ENCODE assay signal across 21 mouse cellular contexts in genomic region chr13:44394016-44394415, GRCm38 (mm10).
DNase-seq lines count a peak whose midpoint lies in the region; ATAC-seq lines count a peak whose summit lies in the region.
"Had no signal": no experiment of that assay in that cellular context is flagged by ENCODE, and none has a peak within 500 bp of the region (broad histone marks: within the 10 kb centered on the region; RNA-seq: fewer than 3 reads in every experiment).

No protein-coding gene starts in this region.

- no peak for ATAC-seq in midbrain, embryonic 13.5 days
- ATAC-seq: forebrain, embryonic 14.5 days; forebrain, embryonic 16.5 days had no signal

- H3K4me1 ChIP-seq in midbrain, embryonic 10.5 days: peaks cover 1% of the 10 kb centered on the region; the same call in 1 of the 2 replicates
- no peaks in the 10 kb centered on the region for H3K4me1 ChIP-seq in midbrain, embryonic 13.5 days (replicated peaks)

- 0 out of 2 replicates have a peak overlapping the region, but pooled peaks have one; percentile 3 for H3K27ac ChIP-seq in midbrain, embryonic 10.5 days (replicated peaks)
- H3K27ac ChIP-seq in midbrain, embryonic 13.5 days: no peak overlapping the region
- H3K27ac ChIP-seq: embryonic facial prominence, embryonic 13.5 days; embryonic facial prominence, embryonic 15.5 days; forebrain, embryonic 10.5 days; forebrain, embryonic 12.5 days; gastrocnemius, adult 2 months had no signal

- WGBS in midbrain, embryonic 10.5 days: 90% methylated on average over 5 of the region's 5 CpGs
- 95% methylated on average over 5 of the region's 5 CpGs for WGBS in midbrain, embryonic 13.5 days

- H3K4me3 ChIP-seq in midbrain, embryonic 10.5 days: no peak overlapping the region
- no peak overlapping the region for H3K4me3 ChIP-seq in midbrain, embryonic 13.5 days (replicated peaks)
- H3K4me3 ChIP-seq: embryonic facial prominence, embryonic 13.5 days; embryonic facial prominence, embryonic 15.5 days; erythroblast, embryonic 14.5 days; forebrain, embryonic 10.5 days; forebrain, embryonic 12.5 days; gastrocnemius, adult 2 months had no signal

- H3K36me3 ChIP-seq in midbrain, embryonic 10.5 days: no peaks in the 10 kb centered on the region
- no peaks in the 10 kb centered on the region for H3K36me3 ChIP-seq in midbrain, embryonic 13.5 days
- H3K36me3 ChIP-seq: embryonic facial prominence, embryonic 13.5 days; embryonic facial prominence, embryonic 15.5 days; forebrain, embryonic 10.5 days; forebrain, embryonic 12.5 days had no signal

- H3K9me3 ChIP-seq in midbrain, embryonic 10.5 days (replicated peaks): no peaks in the 10 kb centered on the region
- no peaks in the 10 kb centered on the region for H3K9me3 ChIP-seq in midbrain, embryonic 13.5 days
- H3K9me3 ChIP-seq: embryonic facial prominence, embryonic 13.5 days; embryonic facial prominence, embryonic 15.5 days; forebrain, embryonic 10.5 days; forebrain, embryonic 12.5 days had no signal

- H3K9ac ChIP-seq in midbrain, embryonic 13.5 days (replicated peaks): no peak overlapping the region
- H3K9ac ChIP-seq: embryonic facial prominence, embryonic 13.5 days; embryonic facial prominence, embryonic 15.5 days; forebrain, embryonic 12.5 days had no signal

- peaks cover 7% of the 10 kb centered on the region; the same call in 1 of the 2 replicates for H3K27me3 ChIP-seq in midbrain, embryonic 10.5 days (ENCODE audit: low read depth, poor library complexity, severe bottlenecking)
- H3K27me3 ChIP-seq in midbrain, embryonic 13.5 days: no peaks in the 10 kb centered on the region
- H3K27me3 ChIP-seq: embryonic facial prominence, embryonic 13.5 days; embryonic facial prominence, embryonic 15.5 days; forebrain, embryonic 12.5 days had no signal

- DNase-seq in cerebellum, adult 18-20 months: peak; percentile 29 to 34
- DNase-seq in cerebellum, postnatal 4 days (ENCODE audit: low spot score in 2 of 2): no peak
- peak; percentile 31 for DNase-seq in cerebellum, adult 9-10 months
- DNase-seq in cerebellum, adult 11 months: no peak
- DNase-seq in midbrain, embryonic 10.5 days (ENCODE audit: low spot score): no peak
- peak; percentile 35 to 37 for DNase-seq in cerebellum, postnatal 25 days
- no peak for DNase-seq in adrenal gland, adult 18-20 months (ENCODE audit: low spot score in 2 of 2)
- DNase-seq: adrenal gland, adult 2 months; adrenal gland, postnatal 10 days; adrenal gland, postnatal 25 days; embryo, embryonic 11 days; gastrocnemius, adult 2 months; gastrocnemius, postnatal 10 days had no signal

- no peak overlapping the region for H3K4me2 ChIP-seq in midbrain, embryonic 13.5 days (replicated peaks)
- H3K4me2 ChIP-seq: embryonic facial prominence, embryonic 13.5 days; embryonic facial prominence, embryonic 15.5 days; forebrain, embryonic 12.5 days had no signal

Comparison
In these comparisons a context has a peak if more than half of its experiments do, and no peak if none do; other contexts are left out.
1. DNase-seq: peak in cerebellum, adult 18-20 months (2 of 2), cerebellum, adult 9-10 months (single experiment) and cerebellum, postnatal 25 days (2 of 2); none in cerebellum, postnatal 4 days (0 of 2), cerebellum, adult 11 months (single experiment), midbrain, embryonic 10.5 days (single experiment) and adrenal gland, adult 18-20 months (0 of 2).